In the genomic region with DNA sequence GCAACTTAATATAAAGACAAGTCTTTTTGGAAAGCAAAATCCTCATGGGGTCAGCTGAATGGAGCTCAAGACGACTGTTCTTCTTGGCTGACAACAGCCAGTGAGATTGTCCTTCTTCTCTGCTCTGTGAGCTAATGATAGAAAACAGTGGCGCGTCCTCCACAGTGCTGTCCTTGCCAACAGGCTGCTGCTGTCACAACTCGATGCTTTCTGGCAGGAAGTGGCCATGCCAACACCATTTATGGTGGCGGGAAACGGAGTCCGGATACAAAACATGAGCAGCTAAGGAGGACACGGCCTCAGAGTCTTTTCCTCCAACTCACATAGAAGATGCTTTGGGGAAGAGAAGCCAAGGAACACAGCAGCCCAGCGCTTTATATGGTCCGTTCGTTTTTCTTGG, we compare ENCODE assay signal across 18 mouse cellular contexts.
DNase-seq lines count a peak whose midpoint lies in the region; ATAC-seq and TF ChIP-seq lines count a peak whose summit lies in the region.
"Had no signal": no experiment of that assay in that cellular context is flagged by ENCODE, and none has a peak within 500 bp of the region (broad histone marks: within the 10 kb centered on the region; RNA-seq: fewer than 3 reads in every experiment).

No protein-coding gene starts in this region.

- ATAC-seq in heart, embryonic 11.5 days (replicated peaks; ENCODE audit: insufficient number of reproducible peaks, low FRiP score, low TSS enrichment): no peak
- ATAC-seq in heart, embryonic 16.5 days (replicated peaks; ENCODE audit: extremely low read depth, insufficient read depth, low FRiP score): peak; percentile 23; the same call in 1 of the 2 replicates
- no peak for ATAC-seq in hindbrain, embryonic 13.5 days (ENCODE audit: low FRiP score)
- ATAC-seq: forebrain, embryonic 14.5 days; hindbrain, postnatal 0 days; liver, postnatal 0 days had no signal

- WGBS in heart, adult 2 months: 37% methylated on average over 11 of the region's 11 CpGs
- WGBS in heart, embryonic 11.5 days (ENCODE audit: insufficient replicate concordance): 77% methylated on average over 11 of the region's 11 CpGs
- WGBS in heart, embryonic 16.5 days: 56% methylated on average over 11 of the region's 11 CpGs
- 88% methylated on average over 11 of the region's 11 CpGs for WGBS in hindbrain, embryonic 13.5 days

- H3K36me3 ChIP-seq in heart, adult 2 months (ENCODE audit: control insufficient read depth, insufficient read depth, low read length): no peaks in the 10 kb centered on the region
- H3K36me3 ChIP-seq in heart, embryonic 11.5 days (ENCODE audit: control insufficient read depth, insufficient read depth, low read length): no peaks in the 10 kb centered on the region
- no peaks in the 10 kb centered on the region for H3K36me3 ChIP-seq in heart, embryonic 16.5 days (ENCODE audit: control insufficient read depth, insufficient read depth)
- no peaks in the 10 kb centered on the region for H3K36me3 ChIP-seq in hindbrain, embryonic 13.5 days
- H3K36me3 ChIP-seq: midbrain, embryonic 12.5 days; stomach, embryonic 15.5 days had no signal

- intact Hi-C loops in heart, adult 2 months (cut with DNase I): no loop called here

- no peak overlapping the region for H3K9ac ChIP-seq in heart, adult 2 months (ENCODE audit: low read depth, low read length)
- no peak overlapping the region for H3K9ac ChIP-seq in heart, embryonic 11.5 days (ENCODE audit: low read depth, low read length)
- no peak overlapping the region for H3K9ac ChIP-seq in heart, embryonic 16.5 days (ENCODE audit: low read length)
- H3K9ac ChIP-seq in hindbrain, embryonic 13.5 days: no peak overlapping the region
- H3K9ac ChIP-seq: liver, postnatal 0 days; midbrain, embryonic 12.5 days; stomach, embryonic 15.5 days had no signal

- H3K79me2 ChIP-seq in heart, adult 2 months (replicated peaks; ENCODE audit: control insufficient read depth, insufficient read depth, low read length): no peaks in the 10 kb centered on the region

- TF ChIP-seq EP300 in heart, adult 2 months (IDR thresholded peaks at IDR 0.05; ENCODE audit: insufficient read depth, low read depth, low read length): no peak

- DNase-seq in heart, adult 2 months: peak; percentile 28 to 42
- peak; percentile 9 for DNase-seq in ovary, postnatal 36 days (ENCODE audit: low spot score)
- DNase-seq in ovary, postnatal 14 days (ENCODE audit: low spot score): no peak
- no peak for DNase-seq in spleen, adult 18-20 months
- DNase-seq: cerebellum, postnatal 36 days; kidney, adult 2 months; kidney, postnatal 4 days; liver; liver, postnatal 0 days had no signal

- no peak overlapping the region; the same call in 1 of the 2 replicates for H3K4me3 ChIP-seq in heart, adult 2 months
- H3K4me3 ChIP-seq in heart, embryonic 11.5 days (ENCODE audit: low read depth, low read length): no peak overlapping the region
- no peak overlapping the region for H3K4me3 ChIP-seq in heart, embryonic 16.5 days (ENCODE audit: low read length)
- H3K4me3 ChIP-seq in hindbrain, embryonic 13.5 days: no peak overlapping the region
- H3K4me3 ChIP-seq: erythroblast, embryonic 14.5 days; midbrain, embryonic 12.5 days; stomach, embryonic 15.5 days had no signal

- no peak overlapping the region for H3K27ac ChIP-seq in heart, adult 2 months
- H3K27ac ChIP-seq in heart, embryonic 11.5 days (ENCODE audit: low read depth, low read length): no peak overlapping the region
- H3K27ac ChIP-seq in heart, embryonic 16.5 days (ENCODE audit: low read length): 0 out of 2 replicates have a peak overlapping the region, but pooled peaks have one; percentile 29
- H3K27ac ChIP-seq in hindbrain, embryonic 13.5 days: no peak overlapping the region
- H3K27ac ChIP-seq: hindbrain, postnatal 0 days; macrophage; midbrain, embryonic 12.5 days; stomach, embryonic 15.5 days had no signal

- no peak overlapping the region for H3K4me2 ChIP-seq in heart, embryonic 11.5 days
- H3K4me2 ChIP-seq in heart, embryonic 16.5 days (ENCODE audit: low read depth, low read length): no peak overlapping the region
- no peak overlapping the region for H3K4me2 ChIP-seq in hindbrain, embryonic 13.5 days
- H3K4me2 ChIP-seq: midbrain, embryonic 12.5 days; stomach, embryonic 15.5 days had no signal

- no peak for TF ChIP-seq POLR2A in heart, adult 2 months (IDR thresholded peaks at IDR 0.05; ENCODE audit: insufficient read depth, low read depth, low read length)

- H3K27me3 ChIP-seq in heart, adult 2 months (ENCODE audit: control insufficient read depth, insufficient read depth, low read length): no peaks in the 10 kb centered on the region
- no peaks in the 10 kb centered on the region for H3K27me3 ChIP-seq in heart, embryonic 11.5 days (ENCODE audit: control insufficient read depth, insufficient read depth, low read length)
- H3K27me3 ChIP-seq in heart, embryonic 16.5 days (ENCODE audit: control insufficient read depth, insufficient read depth, low read length): no peaks in the 10 kb centered on the region
- H3K27me3 ChIP-seq in hindbrain, embryonic 13.5 days: no peaks in the 10 kb centered on the region
- H3K27me3 ChIP-seq: midbrain, embryonic 12.5 days; stomach, embryonic 15.5 days had no signal

- H3K4me1 ChIP-seq in heart, adult 2 months (ENCODE audit: control insufficient read depth, insufficient read depth, low read length): peaks cover 1% of the 10 kb centered on the region
- 0 out of 2 replicates have a peak, but pooled peaks cover 2% of the 10 kb centered on the region for H3K4me1 ChIP-seq in heart, embryonic 11.5 days (ENCODE audit: control insufficient read depth, insufficient read depth, low read length)
- H3K4me1 ChIP-seq in heart, embryonic 16.5 days (ENCODE audit: control insufficient read depth, insufficient read depth, low read length): 0 out of 2 replicates have a peak, but pooled peaks cover 3% of the 10 kb centered on the region
- H3K4me1 ChIP-seq in hindbrain, embryonic 13.5 days (replicated peaks): peaks cover 11% of the 10 kb centered on the region
- H3K4me1 ChIP-seq: stomach, embryonic 15.5 days had no signal

- H3K9me3 ChIP-seq in heart, embryonic 11.5 days (replicated peaks; ENCODE audit: control insufficient read depth, low read length): no peaks in the 10 kb centered on the region
- H3K9me3 ChIP-seq in heart, embryonic 16.5 days (replicated peaks; ENCODE audit: control insufficient read depth, low read length): no peaks in the 10 kb centered on the region
- H3K9me3 ChIP-seq in hindbrain, embryonic 13.5 days: no peaks in the 10 kb centered on the region
- H3K9me3 ChIP-seq: midbrain, embryonic 12.5 days; stomach, embryonic 15.5 days had no signal

- no peak for TF ChIP-seq CTCF in heart, adult 2 months (IDR thresholded peaks at IDR 0.05)

Comparison
In these comparisons a context has a peak if more than half of its experiments do, and no peak if none do; other contexts are left out.
1. DNase-seq: peak in heart, adult 2 months (2 of 2) and ovary, postnatal 36 days (single experiment); none in ovary, postnatal 14 days (single experiment) and spleen, adult 18-20 months (0 of 2).